Mouse (Mus musculus) adrenal gland, adult 2 months (tissue): ENCODE results near the gene Mfsd4b2. TPM values are rescaled to one million over a fixed set of nuclear protein-coding genes. Genes with fewer than 3 reads are reported as not detected.
"Not testable (repeated sequence)": the region's sequence is repeated elsewhere in the genome, so short reads cannot be mapped to it uniquely, and the experiment has no call there.

Experiments
- DNase-seq: peaks from one replicate; pipeline ENCODE4 v3.0.0; 2021
- long read RNA-seq: library from polyadenylated mRNA; stranded (forward); transcript quantifications from one replicate; pipeline ENCODE4 v2.0.0, GENCODE M21; 2021
- polyA plus RNA-seq: library from polyadenylated mRNA; depleted of rRNA; stranded (reverse); fragments of >200 nt; gene quantifications from 2 replicates; pipeline ENCODE4 v1.2.3, GENCODE M21; 2012; rRNA removed
- total RNA-seq, 2 experiments: library from RNA; stranded (reverse); gene quantifications; 2 replicates each; pipeline ENCODE4 v1.2.3; 2021

Mfsd4b2 gene
- total RNA-seq (under 1 TPM; 0.32 to 0.41 TPM), polyA plus RNA-seq (0.03 TPM in 1 of 2 replicates, not detected in the other)
- long read RNA-seq: 0 reads

GRCm38 (mm10) chr10:39926616-39927139 is at the start of gene Mfsd4b2:
Gene Mfsd4b2, minus strand, starts transcription at chr10:39926923.
- DNase-seq: peak; percentile 37

DNA sequence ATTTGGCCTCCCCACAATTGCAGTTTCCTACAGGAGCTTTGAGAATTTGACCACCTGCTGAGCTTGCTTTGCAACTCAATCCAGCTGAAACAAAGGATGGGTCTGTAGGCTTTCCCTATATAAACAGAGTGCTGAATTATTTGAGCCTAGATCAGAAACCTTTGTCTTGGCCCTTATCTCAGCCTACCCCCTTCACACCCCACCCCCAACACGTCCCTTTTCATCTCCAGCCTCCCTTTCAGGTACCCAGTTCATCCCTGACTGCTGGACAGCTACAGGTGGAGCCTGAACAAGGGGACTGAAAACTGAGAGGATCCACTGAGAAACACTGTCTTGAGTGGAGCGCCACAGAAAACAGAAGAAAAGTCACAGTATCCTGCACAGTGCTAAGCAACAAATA is 49.0 kb upstream of the Mfsd4b2 start:
- DNase-seq: no peak

GRCm38 (mm10) chr10:39974982-39975381 is 48.3 kb upstream of the Mfsd4b2 start:
- DNase-seq: no peak

DNA sequence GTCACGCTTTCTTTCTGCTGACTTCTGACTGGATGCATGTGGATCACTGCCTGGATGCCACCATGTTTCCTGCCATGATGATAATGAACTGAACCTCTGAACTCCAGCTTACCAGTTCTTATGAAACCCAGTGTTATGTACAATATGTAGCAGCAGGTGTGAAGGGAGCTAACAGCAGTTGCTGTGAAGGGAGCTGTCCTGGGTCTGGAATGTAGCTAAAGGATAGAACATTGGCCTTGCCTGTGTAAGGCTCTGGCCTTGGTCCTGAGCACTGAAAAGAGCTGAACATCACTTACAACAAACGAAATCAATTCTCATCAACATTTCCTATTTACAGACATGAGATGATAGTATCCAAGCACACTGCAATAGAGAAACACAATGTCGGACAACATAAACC is 40.8 kb upstream of the Mfsd4b2 start:
- no peak for DNase-seq

- DNase-seq: no peak
Measured at GRCm38 (mm10) chr10:39961906-39962305, 35.2 kb upstream of the Mfsd4b2 start.

- no peak for DNase-seq
Measured at GRCm38 (mm10) chr10:39960441-39960822, 33.7 kb upstream of the Mfsd4b2 start.

GRCm38 (mm10) chr10:39959761-39960440 is 33.2 kb upstream of the Mfsd4b2 start, which contains the start of gene Mfsd4b3:
Gene Mfsd4b3, minus strand, starts transcription at chr10:39960153.
- peak; percentile 97 for DNase-seq

- DNase-seq: no peak
Measured at GRCm38 (mm10) chr10:39958266-39958665, 31.5 kb upstream of the Mfsd4b2 start.

- DNase-seq: no peak
Measured at GRCm38 (mm10) chr10:39956340-39956878, 29.7 kb upstream of the Mfsd4b2 start.

DNA sequence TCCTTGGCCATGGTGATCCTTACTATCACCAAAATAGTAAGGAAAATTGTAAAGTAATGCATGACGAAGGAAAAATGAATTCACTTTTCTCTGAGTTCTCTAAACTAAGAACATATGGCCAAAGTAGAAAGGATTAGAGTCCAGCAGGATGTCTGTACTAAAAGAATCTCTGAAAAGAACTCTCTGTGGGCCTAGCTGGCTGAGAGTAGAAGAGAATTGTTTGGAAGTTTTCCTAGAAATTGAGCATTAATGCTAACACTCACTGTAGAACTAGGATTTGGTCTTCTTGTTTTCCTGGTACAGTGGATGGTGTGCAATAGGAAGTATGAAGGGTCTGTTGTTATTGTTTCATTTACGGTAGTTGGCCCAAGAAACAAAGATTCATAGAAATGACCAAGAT is 28.4 kb upstream of the Mfsd4b2 start:
- no peak for DNase-seq

DNA sequence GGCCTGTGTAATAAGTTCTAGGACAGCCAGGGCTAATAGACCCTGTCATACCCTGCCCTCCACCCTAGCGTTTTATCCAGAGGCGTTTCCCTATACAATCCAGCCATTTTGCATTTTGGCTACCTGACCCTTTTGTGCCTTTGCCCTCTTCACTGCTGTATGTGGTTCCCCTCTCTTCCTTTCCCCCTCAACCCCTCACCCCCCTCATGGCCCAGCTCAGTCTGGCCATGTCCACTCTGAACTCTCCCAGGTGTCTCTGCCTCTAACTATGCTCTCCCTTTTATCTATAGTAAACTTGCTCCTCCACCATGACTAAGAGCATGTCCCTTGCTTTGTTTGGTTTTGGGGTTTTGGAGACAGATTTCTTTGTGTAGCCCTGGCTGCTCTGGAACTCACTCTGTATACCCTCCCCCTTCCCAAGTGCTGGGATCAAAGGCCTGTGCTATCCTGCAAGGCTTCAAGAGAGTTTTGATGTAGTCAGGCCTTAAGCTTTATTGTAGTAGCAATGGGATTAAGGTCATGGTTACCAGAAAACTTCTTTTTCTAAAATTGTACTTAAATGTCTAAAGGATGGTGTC is 22.7 kb upstream of the Mfsd4b2 start:
- no peak for DNase-seq

- not testable (repeated sequence) for DNase-seq
Measured at GRCm38 (mm10) chr10:39947195-39947594, 20.5 kb upstream of the Mfsd4b2 start.

DNA sequence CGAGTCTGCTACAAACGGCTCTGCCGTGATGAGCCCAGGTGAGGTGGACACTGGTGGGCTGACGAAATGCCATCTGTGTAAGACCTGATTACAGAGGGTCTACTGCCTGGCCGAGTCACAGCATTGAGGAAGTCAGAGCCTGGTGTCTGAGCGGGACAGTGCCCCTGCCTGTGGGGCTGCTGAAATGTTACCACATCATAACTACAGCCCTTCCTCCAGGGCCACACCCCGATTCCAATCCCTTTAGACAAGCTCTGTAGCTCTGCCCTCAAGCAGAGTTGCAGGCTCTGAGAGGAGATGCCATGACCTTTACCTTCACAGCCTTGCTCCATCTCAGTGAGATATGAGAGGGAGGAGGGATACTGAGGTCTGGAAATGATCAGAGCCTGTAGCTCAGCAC is 9.8 kb upstream of the Mfsd4b2 start:
- DNase-seq: no peak

- DNase-seq: not testable (repeated sequence)
Measured at GRCm38 (mm10) chr10:39924556-39924955, 2.2 kb downstream of the Mfsd4b2 start.

- no peak for DNase-seq
Measured at GRCm38 (mm10) chr10:39912616-39913015, 14.1 kb downstream of the Mfsd4b2 start.

DNA sequence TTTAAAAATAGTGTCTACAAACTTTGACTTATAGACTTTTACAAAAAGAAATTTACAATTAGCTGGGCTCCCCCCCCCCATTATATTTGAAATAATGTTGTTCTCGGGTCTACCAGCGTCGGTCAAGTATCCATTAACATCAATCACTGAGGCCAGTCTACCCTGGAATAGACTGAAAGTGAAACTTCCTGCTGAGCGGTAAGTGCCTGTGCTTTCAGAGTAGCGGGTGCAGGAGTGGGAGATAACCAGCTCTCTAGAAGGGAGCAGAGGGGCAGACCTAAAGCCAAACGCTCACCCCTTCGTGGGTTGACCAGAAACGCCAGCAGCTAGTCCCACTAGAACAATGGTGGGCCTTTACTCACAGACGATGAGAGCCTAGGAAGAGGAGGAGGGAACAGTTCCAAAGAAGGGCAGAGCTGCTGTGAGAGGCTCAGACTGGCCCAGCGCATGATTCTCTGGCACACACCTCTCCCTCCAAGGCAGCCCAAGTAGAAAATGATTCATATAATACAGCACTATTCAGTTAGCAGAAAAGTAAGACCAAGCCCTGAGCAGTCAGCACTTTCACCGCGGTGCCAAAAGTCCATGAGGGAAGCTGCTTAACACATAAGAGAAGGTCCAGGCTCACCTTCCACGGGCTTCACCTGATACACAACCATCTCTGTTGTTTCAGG is 17.8 kb downstream of the Mfsd4b2 start:
- no peak for DNase-seq

DNA sequence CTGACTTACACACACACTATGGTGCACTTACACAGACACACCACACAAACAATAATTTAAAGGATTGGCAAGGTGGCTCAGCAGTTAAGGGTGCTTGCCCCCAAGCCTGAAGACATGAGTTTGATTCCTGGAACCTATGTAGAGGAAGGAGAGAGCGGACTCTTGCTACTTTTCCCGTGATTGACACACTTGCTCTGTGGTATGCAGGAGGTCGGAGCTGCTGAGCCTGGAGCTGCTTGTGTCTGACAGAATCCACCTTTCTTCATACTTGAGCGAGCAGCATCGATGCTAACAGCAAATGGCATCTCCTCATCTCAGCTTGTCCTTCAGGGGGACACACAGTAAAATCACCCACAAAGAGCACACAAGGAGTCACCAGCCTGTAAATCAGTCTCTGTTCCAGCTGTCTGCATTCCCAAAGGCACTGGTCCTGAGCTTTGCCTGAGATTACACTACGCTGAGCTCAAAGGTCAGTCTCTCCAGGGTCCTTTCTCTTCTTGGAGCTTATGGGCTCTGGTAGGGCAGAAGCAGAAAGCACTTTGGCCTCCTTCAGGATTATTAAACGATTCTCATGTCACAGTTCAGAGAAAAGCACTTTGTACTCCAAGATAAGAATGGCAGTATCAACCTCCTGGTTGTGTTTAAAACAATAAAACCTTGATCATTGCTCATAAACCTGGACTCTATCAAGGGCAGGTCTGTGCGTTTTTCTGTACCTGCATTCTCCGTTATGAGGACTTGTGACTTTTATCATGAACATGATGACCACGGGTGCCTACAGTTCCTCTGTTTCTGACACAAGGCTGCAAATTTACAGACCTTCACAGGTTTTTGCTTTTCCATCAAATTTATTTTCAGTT is 19.7 kb downstream of the Mfsd4b2 start:
- DNase-seq: no peak

- no peak for DNase-seq
Measured at GRCm38 (mm10) chr10:39904191-39904590, 22.5 kb downstream of the Mfsd4b2 start.

- DNase-seq: peak; percentile 92
Measured at GRCm38 (mm10) chr10:39898874-39899371, 27.8 kb downstream of the Mfsd4b2 start, which contains the start of gene Mfsd4b4. Gene Mfsd4b4, minus strand, starts transcription at chr10:39899238.

- DNase-seq: no peak
Measured at GRCm38 (mm10) chr10:39896503-39896902, 30.2 kb downstream of the Mfsd4b2 start.
